Mouse (Mus musculus): ENCODE measurements around the gene Atp9a.

DNA sequence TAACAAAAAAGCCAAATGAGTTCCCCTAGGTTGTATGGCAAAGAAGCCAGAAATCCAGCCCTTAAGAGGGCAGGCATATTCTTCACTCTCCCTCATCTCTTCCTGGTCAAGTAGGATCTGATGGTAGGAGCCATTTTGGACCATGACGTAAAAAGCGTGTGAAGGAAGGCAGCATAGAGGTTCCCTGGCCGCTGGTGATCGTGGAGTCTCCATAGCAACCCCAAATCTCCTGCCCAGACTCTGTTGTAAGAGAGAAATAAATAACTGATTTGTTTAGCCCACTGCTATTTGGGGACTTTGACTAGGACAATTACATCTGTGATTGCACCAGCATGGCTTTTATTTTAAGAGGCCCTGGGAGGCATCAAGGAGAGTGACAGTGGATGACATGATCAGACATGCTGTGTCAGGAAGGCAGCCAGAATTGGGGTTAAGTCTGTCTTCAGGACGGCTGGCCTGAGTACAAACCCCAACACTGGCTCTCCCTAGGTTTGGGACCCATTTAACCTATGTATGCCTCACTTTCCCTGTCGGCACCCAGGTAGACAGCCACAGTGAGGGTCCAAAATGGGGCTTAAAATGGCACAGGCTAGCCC is 132.5 kb downstream of the Atp9a start:
- no peak for TF ChIP-seq CTCF (IDR thresholded peaks at IDR 0.05; ENCODE audit: insufficient read depth, low read depth, low read length)
- TF ChIP-seq POLR2A (IDR thresholded peaks at IDR 0.05; ENCODE audit: insufficient read depth, low read depth, low read length) = no peak
